Mouse (Mus musculus) liver, embryonic 15.5 days (tissue): ENCODE measurements around the gene Map2. TPM values are rescaled to one million over a fixed set of nuclear protein-coding genes. Genes with fewer than 3 reads are reported as not detected.

Experiments
- ATAC-seq: fragments of 200-750 bp; cut with Nextera tagmentation; 2 replicates; pipeline ENCODE4 v1.8.0; 2017; ENCODE audit warnings: moderate number of reproducible peaks, mild to moderate bottlenecking, moderate library complexity; ENCODE audit not compliant: insufficient read depth
- H3K27ac ChIP-seq: fragments of 300-500 bp; sonication (generic); replicated peaks from 2 replicates; pipeline ENCODE4 v1.5.1; 2015; ENCODE audit warnings: mild to moderate bottlenecking, inconsistent platforms
- H3K27me3 ChIP-seq: fragments of 300-500 bp; sonication (generic); 2 replicates; pipeline ENCODE4 v1.6.1; 2015; ENCODE audit warnings: mild to moderate bottlenecking, inconsistent platforms
- H3K36me3 ChIP-seq: fragments of 300-500 bp; sonication (generic); replicated peaks from 2 replicates; pipeline ENCODE4 v1.6.1; 2015; ENCODE audit warnings: moderate library complexity, mild to moderate bottlenecking, inconsistent platforms
- H3K4me1 ChIP-seq: fragments of 300-500 bp; sonication (generic); replicated peaks from 2 replicates; pipeline ENCODE4 v1.6.1; 2015; ENCODE audit warnings: inconsistent platforms
- H3K4me2 ChIP-seq: fragments of 300-500 bp; sonication (generic); 2 replicates; pipeline ENCODE4 v1.6.1; 2015; ENCODE audit warnings: moderate library complexity, mild to moderate bottlenecking, inconsistent platforms
- H3K4me3 ChIP-seq: fragments of 300-500 bp; sonication (generic); replicated peaks from 2 replicates; pipeline ENCODE4 v1.5.1; 2015; ENCODE audit warnings: mild to moderate bottlenecking, inconsistent platforms
- H3K9ac ChIP-seq: fragments of 300-500 bp; sonication (generic); 2 replicates; pipeline ENCODE4 v1.6.1; 2015; ENCODE audit warnings: moderate library complexity, mild to moderate bottlenecking, inconsistent platforms
- H3K9me3 ChIP-seq: fragments of 300-500 bp; sonication (generic); replicated peaks from 2 replicates; pipeline ENCODE4 v1.6.1; 2016; ENCODE audit warnings: inconsistent platforms
- WGBS: fragments of 180-500 bp; shearing (Covaris S2); methylation state at CpG from one replicate; pipeline ENCODE4 v1.1.7; 2015; ENCODE audit warnings: mixed read lengths; ENCODE audit not compliant: insufficient replicate concordance; 5-methylcytosine and 5-hydroxymethylcytosine counted together
- polyA plus RNA-seq: library from polyadenylated mRNA; unstranded; fragments of >200 nt; fragmentation: Nextera tagmentation; extraction: Ambion mirVana; gene quantifications from 2 replicates; pipeline ENCODE4 v1.2.1, GENCODE M21; 2015

Gene Map2
- polyA plus RNA-seq, 1 experiment from 2014 or later, result 1.8 TPM

- Histone ChIP-seq H3K27ac (no peak overlapping the region), H3K9ac (no peak overlapping the region), H3K4me3 (no peak overlapping the region), H3K4me2 (no peak overlapping the region), H3K36me3 (no peaks in the 10 kb centered on the region), H3K4me1 (no peaks in the 10 kb centered on the region), H3K9me3 (no peaks in the 10 kb centered on the region), H3K27me3 (no peaks in the 10 kb centered on the region)
- 57% methylated on average over 13 of the region's 13 CpGs for whole genome bisulfite sequencing
- ATAC-seq, result no peak
These were observed 232.3 kb downstream of the Map2 start for GRCm38 (mm10) chr1:66407270-66407967.

- Histone ChIP-seq H3K9ac (no peak overlapping the region), H3K27ac (no peak overlapping the region), H3K4me2 (no peak overlapping the region), H3K27me3 (no peaks in the 10 kb centered on the region), H3K4me3 (no peak overlapping the region), H3K36me3 (no peaks in the 10 kb centered on the region), H3K4me1 (no peaks in the 10 kb centered on the region), H3K9me3 (no peaks in the 10 kb centered on the region)
- no peak for ATAC-seq
These were observed 243.3 kb downstream of the Map2 start for GRCm38 (mm10) chr1:66418360-66418759.

- H3K27me3 ChIP-seq, result no peaks in the 10 kb centered on the region
These were observed 251.0 kb downstream of the Map2 start for GRCm38 (mm10) chr1:66426073-66426472.

GRCm38 (mm10) chr1:66430962-66431361 lies 255.9 kb downstream of the Map2 start:
- no peak overlapping the region for H3K27ac ChIP-seq
- no peaks in the 10 kb centered on the region for H3K4me1 ChIP-seq
- no peak for ATAC-seq
- no peak overlapping the region for H3K4me2 ChIP-seq
- no peak overlapping the region for H3K4me3 ChIP-seq
- H3K9me3 ChIP-seq, result no peaks in the 10 kb centered on the region
- H3K36me3 ChIP-seq, result no peaks in the 10 kb centered on the region
- H3K27me3 ChIP-seq, result no peaks in the 10 kb centered on the region
- no peak overlapping the region for H3K9ac ChIP-seq

More at GRCm38 (mm10) chr1:66426073-66426472, 251.0 kb downstream of the Map2 start:
- WGBS, result 66% methylated on average over 5 of the region's 5 CpGs
- no peak overlapping the region for H3K9ac ChIP-seq
- H3K27ac ChIP-seq, result no peak overlapping the region
- H3K4me3 ChIP-seq, result no peak overlapping the region
- no peak for ATAC-seq
- no peak overlapping the region for H3K4me2 ChIP-seq
- H3K4me1 ChIP-seq, result no peaks in the 10 kb centered on the region
- H3K36me3 ChIP-seq, result no peaks in the 10 kb centered on the region
- no peaks in the 10 kb centered on the region for H3K9me3 ChIP-seq

- Histone ChIP-seq H3K4me2 (no peak overlapping the region), H3K9me3 (no peaks in the 10 kb centered on the region), H3K4me1 (no peaks in the 10 kb centered on the region), H3K4me3 (no peak overlapping the region), H3K9ac (no peak overlapping the region), H3K36me3 (no peaks in the 10 kb centered on the region), H3K27me3 (no peaks in the 10 kb centered on the region), H3K27ac (no peak overlapping the region)
- no peak for ATAC-seq
- WGBS, result 49% methylated on average over 6 of the region's 6 CpGs
These were observed 256.4 kb downstream of the Map2 start for GRCm38 (mm10) chr1:66431472-66431871.

GRCm38 (mm10) chr1:66438069-66438468 lies 263.0 kb downstream of the Map2 start:
- WGBS, result 47% methylated on average over 2 of the region's 2 CpGs
- no peaks in the 10 kb centered on the region for H3K4me1 ChIP-seq
- no peak for ATAC-seq
- no peak overlapping the region for H3K4me3 ChIP-seq
- no peaks in the 10 kb centered on the region for H3K27me3 ChIP-seq
- no peaks in the 10 kb centered on the region for H3K9me3 ChIP-seq
- H3K36me3 ChIP-seq, result no peaks in the 10 kb centered on the region
- H3K27ac ChIP-seq, result no peak overlapping the region
- H3K9ac ChIP-seq, result no peak overlapping the region
- H3K4me2 ChIP-seq, result no peak overlapping the region

- WGBS, result 75% methylated on average over 2 of the region's 2 CpGs
- H3K4me2 ChIP-seq, result no peak overlapping the region
- no peaks in the 10 kb centered on the region for H3K9me3 ChIP-seq
- no peak overlapping the region for H3K27ac ChIP-seq
- H3K9ac ChIP-seq, result no peak overlapping the region
- no peaks in the 10 kb centered on the region for H3K4me1 ChIP-seq
- no peaks in the 10 kb centered on the region for H3K36me3 ChIP-seq
- H3K4me3 ChIP-seq, result no peak overlapping the region
- H3K27me3 ChIP-seq, result no peaks in the 10 kb centered on the region
- ATAC-seq, result no peak
These were observed 267.8 kb downstream of the Map2 start for GRCm38 (mm10) chr1:66442922-66443321.

- no peak overlapping the region for H3K4me2 ChIP-seq
- no peak overlapping the region for H3K9ac ChIP-seq
- no peak for ATAC-seq
- no peaks in the 10 kb centered on the region for H3K9me3 ChIP-seq
- H3K4me3 ChIP-seq, result no peak overlapping the region
- no peaks in the 10 kb centered on the region for H3K36me3 ChIP-seq
- no peak overlapping the region for H3K27ac ChIP-seq
- H3K27me3 ChIP-seq, result no peaks in the 10 kb centered on the region
- no peaks in the 10 kb centered on the region for H3K4me1 ChIP-seq
- WGBS, result 39% methylated on average over 2 of the region's 2 CpGs
These were observed 274.4 kb downstream of the Map2 start for GRCm38 (mm10) chr1:66449471-66449870.

GRCm38 (mm10) chr1:66456580-66456979 lies 281.5 kb downstream of the Map2 start:
- Histone ChIP-seq H3K4me1 (no peaks in the 10 kb centered on the region), H3K27ac (no peak overlapping the region), H3K36me3 (no peaks in the 10 kb centered on the region), H3K9ac (no peak overlapping the region), H3K27me3 (no peaks in the 10 kb centered on the region), H3K4me3 (no peak overlapping the region), H3K4me2 (no peak overlapping the region), H3K9me3 (no peaks in the 10 kb centered on the region)
- 16% methylated on average over 2 of the region's 2 CpGs for WGBS
- no peak for ATAC-seq

- Histone ChIP-seq H3K27ac (no peak overlapping the region), H3K9me3 (no peaks in the 10 kb centered on the region), H3K4me3 (no peak overlapping the region), H3K4me2 (no peak overlapping the region), H3K27me3 (no peaks in the 10 kb centered on the region), H3K36me3 (no peaks in the 10 kb centered on the region), H3K9ac (no peak overlapping the region), H3K4me1 (no peaks in the 10 kb centered on the region)
- WGBS, result 57% methylated on average over 3 of the region's 3 CpGs
- ATAC-seq, result no peak
These were observed 282.7 kb downstream of the Map2 start for GRCm38 (mm10) chr1:66457747-66458146.

- Histone ChIP-seq H3K27ac (no peak overlapping the region), H3K4me3 (no peak overlapping the region), H3K9me3 (no peaks in the 10 kb centered on the region), H3K36me3 (no peaks in the 10 kb centered on the region), H3K4me2 (no peak overlapping the region), H3K27me3 (no peaks in the 10 kb centered on the region), H3K4me1 (no peaks in the 10 kb centered on the region), H3K9ac (no peak overlapping the region)
- no peak for ATAC-seq
- 52% methylated on average over 3 of the region's 3 CpGs for WGBS
These were observed 284.3 kb downstream of the Map2 start for GRCm38 (mm10) chr1:66459394-66459793.

GRCm38 (mm10) chr1:66460850-66461249 lies 285.8 kb downstream of the Map2 start:
- Histone ChIP-seq H3K4me1 (no peaks in the 10 kb centered on the region), H3K27ac (no peak overlapping the region), H3K4me3 (no peak overlapping the region), H3K9me3 (no peaks in the 10 kb centered on the region), H3K4me2 (no peak overlapping the region), H3K27me3 (no peaks in the 10 kb centered on the region), H3K9ac (no peak overlapping the region), H3K36me3 (no peaks in the 10 kb centered on the region)
- ATAC-seq, result no peak
- WGBS, result 55% methylated on average over 4 of the region's 4 CpGs
